In genomic region chr2:121440834-121441605, GRCm38 (mm10) we compare ENCODE assay signal across 17 mouse cellular contexts. TPM values are rescaled to one million over a fixed set of nuclear protein-coding genes. Genes with fewer than 3 reads are reported as not detected.
"Had no signal": no experiment of that assay in that cellular context is flagged by ENCODE, and none has a peak within 500 bp of the region (broad histone marks: within the 10 kb centered on the region; RNA-seq: fewer than 3 reads in every experiment).

No protein-coding gene starts in this region.

- H3K9ac ChIP-seq: liver, embryonic 14.5 days; neural tube, embryonic 12.5 days had no signal

- H3K4me3 ChIP-seq: neural tube, embryonic 12.5 days had no signal

- H3K9me3 ChIP-seq: midbrain, embryonic 10.5 days; neural tube, embryonic 12.5 days had no signal

- H3K27ac ChIP-seq: liver, embryonic 14.5 days; midbrain, embryonic 10.5 days; neural tube, embryonic 12.5 days had no signal

- DNase-seq: kidney, adult 8-10 months; left cerebral cortex, postnatal 4 days; lung, embryonic 14.5 days; lung, postnatal 10 days; lung, postnatal 4 days; midbrain, embryonic 14.5 days; thymus, postnatal 36 days had no signal

RNA-seq across cellular contexts. Expression of gene Ell3, which starts 3.1 kb away (rescaled TPM):
- total RNA-seq: layer of hippocampus, adult 8-10 months; layer of hippocampus, postnatal 14 days; left cerebral cortex, adult 18-20 months; left cerebral cortex, postnatal 10 days; left cerebral cortex, postnatal 4 days; megakaryocyte, adult 5-6 weeks had no signal

RNA-seq across cellular contexts. Expression of gene Serinc4, which starts 15.6 kb away (rescaled TPM):
- polyA plus RNA-seq: intestine, embryonic 16.5 days; lung, embryonic 14.5 days had no signal

RNA-seq across cellular contexts. Expression of gene Catsper2, which starts 27.4 kb away (rescaled TPM):
- total RNA-seq: monocyte, adult 5-6 weeks had no signal
